Mouse (Mus musculus) bone marrow, adult 2 months (tissue): ENCODE results near the gene Bhlha9.

Experiments
- CTCF ChIP-seq: fragments of 200-500 bp; IDR thresholded peaks from 2 replicates; pipeline ENCODE4 v1.5.1; 2011; ENCODE audit warnings: low read length, control low read depth; ENCODE audit not compliant: control insufficient read depth, insufficient read depth
- POLR2A ChIP-seq: fragments of 200-500 bp; IDR thresholded peaks from 2 replicates; pipeline ENCODE4 v1.6.1; 2011; ENCODE audit warnings: low read depth, mild to moderate bottlenecking, control low read depth, low read length, borderline replicate concordance; ENCODE audit not compliant: control insufficient read depth

DNA sequence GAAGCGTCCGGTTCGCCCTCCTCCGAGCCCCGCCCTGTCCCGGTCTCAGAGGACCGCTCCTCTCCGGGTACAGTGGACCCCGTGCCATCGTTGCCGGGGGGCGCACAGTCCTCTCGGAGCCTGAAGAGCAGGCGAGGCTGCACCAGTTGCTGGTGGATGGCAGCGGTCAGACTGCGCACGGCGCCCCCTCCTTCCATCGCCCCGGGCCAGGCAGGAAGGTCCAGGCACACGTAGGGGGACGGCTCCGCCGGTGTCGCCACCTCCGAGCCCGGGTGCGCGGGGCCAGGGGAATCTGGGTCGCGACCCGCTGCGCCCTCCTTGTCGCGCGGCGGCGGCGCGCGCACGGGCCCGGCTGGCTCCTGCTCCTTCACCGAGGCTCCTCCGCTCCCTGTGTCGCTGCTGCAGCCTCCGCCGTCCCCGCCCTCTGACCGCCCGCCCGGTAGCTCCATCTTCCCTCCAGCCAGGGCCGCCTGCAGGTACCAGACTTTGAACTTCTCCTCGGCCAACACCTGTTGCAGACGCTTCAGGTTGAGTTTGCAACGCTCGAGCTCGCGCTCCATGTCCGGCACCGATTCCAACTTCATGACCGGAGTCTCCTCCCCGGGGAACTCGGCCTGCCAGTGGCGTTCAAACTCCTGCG is 49.6 kb upstream of the Bhlha9 start:
- no peak for TF ChIP-seq POLR2A
- no peak for TF ChIP-seq CTCF
